Mouse (Mus musculus) MEL (cell line): ENCODE results near the gene Edf1. TPM values are rescaled to one million over a fixed set of nuclear protein-coding genes. Genes with fewer than 3 reads are reported as not detected.

Experiments used
- DNase-seq: peaks from one replicate; pipeline ENCODE4 v3.0.0; 2011; ENCODE audit warnings: low read depth, low spot score
- H3K27ac ChIP-seq: 2 replicates; pipeline ENCODE4 v1.5.1; 2012; ENCODE audit warnings: low read depth, mild to moderate bottlenecking, control low read depth, low read length, moderate library complexity; ENCODE audit not compliant: control insufficient read depth
- H3K27me3 ChIP-seq, 2 experiments: fragments of 150-350 bp in 1 of 2; sonication (generic) in 1 of 2; 2 replicates each; pipeline ENCODE4 v1.6.1; 2012; ENCODE audit warnings: low read length in 2 of 2, mild to moderate bottlenecking in 2 of 2, improper control_type of control experiment in 1 of 2, moderate library complexity in 1 of 2; ENCODE audit not compliant: insufficient read depth in 2 of 2, control insufficient read depth in 1 of 2
- H3K36me3 ChIP-seq, 2 experiments: 2 replicates each; pipeline ENCODE4 v1.6.1; 2012 to 2014; ENCODE audit warnings: low read length in 2 of 2, improper control_type of control experiment in 1 of 2, inconsistent platforms in 1 of 2, mild to moderate bottlenecking in 1 of 2; ENCODE audit not compliant: insufficient read depth in 2 of 2, control insufficient read depth in 1 of 2
- H3K4me1 ChIP-seq, 2 experiments: fragments of 150-350 bp in 1 of 2; sonication (generic) in 1 of 2; 2 replicates each; pipeline ENCODE4 v1.6.1; 2012; ENCODE audit warnings: low read length in 2 of 2, improper control_type of control experiment in 1 of 2, mild to moderate bottlenecking in 1 of 2; ENCODE audit not compliant: insufficient read depth in 2 of 2, control insufficient read depth in 1 of 2
- H3K4me3 ChIP-seq, 2 experiments: fragments of 150-350 bp in 1 of 2; sonication (generic) in 1 of 2; 2 replicates each; pipeline ENCODE4 v1.5.1; 2012; ENCODE audit warnings: low read depth in 2 of 2, low read length in 2 of 2, mild to moderate bottlenecking in 2 of 2, moderate library complexity in 2 of 2, control low read depth in 1 of 2, improper control_type of control experiment in 1 of 2; ENCODE audit not compliant: control insufficient read depth in 1 of 2, insufficient read depth in 1 of 2
- H3K79me2 ChIP-seq: 2 replicates; pipeline ENCODE4 v1.6.1; 2012; ENCODE audit warnings: mild to moderate bottlenecking, low read length, moderate library complexity; ENCODE audit not compliant: control insufficient read depth, poor library complexity, insufficient read depth
- H3K9ac ChIP-seq: 2 replicates; pipeline ENCODE4 v1.6.1; 2012; ENCODE audit warnings: low read depth, mild to moderate bottlenecking, control low read depth, low read length, moderate library complexity; ENCODE audit not compliant: control insufficient read depth, poor library complexity, severe bottlenecking
- H3K9me3 ChIP-seq: fragments of 150-350 bp; sonication (generic); replicated peaks from 2 replicates; pipeline ENCODE4 v1.6.1; 2012; ENCODE audit warnings: mild to moderate bottlenecking, low read length, improper control_type of control experiment, moderate library complexity; ENCODE audit not compliant: insufficient read depth
- BHLHE40 ChIP-seq: IDR thresholded peaks from 2 replicates; pipeline ENCODE4 v1.6.1; 2012; ENCODE audit warnings: low read depth, mild to moderate bottlenecking, inconsistent platforms, low read length, improper control_type of control experiment, borderline replicate concordance
- CHD2 ChIP-seq: IDR thresholded peaks from 2 replicates; pipeline ENCODE4 v1.6.1; 2011; ENCODE audit warnings: low read length, improper control_type of control experiment
- CTCF ChIP-seq, 3 experiments: IDR thresholded peaks in 2 of 3; conservative IDR thresholded peaks in 1 of 3; 2 replicates each; pipeline ENCODE4 v1.5.1; 2011 to 2012; ENCODE audit warnings: low read length in 3 of 3, low read depth in 2 of 3, mild to moderate bottlenecking in 2 of 3, improper control_type of control experiment in 1 of 3, inconsistent platforms in 1 of 3, mixed read lengths in 1 of 3, moderate library complexity in 1 of 3; ENCODE audit not compliant: control insufficient read depth in 1 of 3, insufficient read depth in 1 of 3, poor library complexity in 1 of 3, severe bottlenecking in 1 of 3
- E2F4 ChIP-seq: IDR thresholded peaks from 2 replicates; pipeline ENCODE4 v1.6.1; 2011; ENCODE audit warnings: low read depth, low read length, improper control_type of control experiment, borderline replicate concordance
- ELF1 ChIP-seq: IDR thresholded peaks from 2 replicates; pipeline ENCODE4 v1.6.1; 2014; ENCODE audit warnings: low read depth, mild to moderate bottlenecking, inconsistent platforms, low read length, improper control_type of control experiment, moderate library complexity
- EP300 ChIP-seq, 2 experiments: IDR thresholded peaks; 2 replicates each; pipeline ENCODE4 v1.6.1; 2011; ENCODE audit warnings: improper control_type of control experiment in 2 of 2, low read length in 2 of 2, low read depth in 1 of 2, mild to moderate bottlenecking in 1 of 2
- ETS1 ChIP-seq: IDR thresholded peaks from 2 replicates; pipeline ENCODE4 v1.6.1; 2012; ENCODE audit warnings: low read depth, mild to moderate bottlenecking, inconsistent platforms, low read length, improper control_type of control experiment, moderate library complexity
- GABPA ChIP-seq: IDR thresholded peaks from 2 replicates; pipeline ENCODE4 v1.6.1; 2012; ENCODE audit warnings: low read depth, mild to moderate bottlenecking, inconsistent platforms, low read length, improper control_type of control experiment, moderate library complexity
- GATA1 ChIP-seq: IDR thresholded peaks from 2 replicates; pipeline ENCODE4 v1.6.1; 2011; ENCODE audit warnings: low read depth, low read length, improper control_type of control experiment
- HCFC1 ChIP-seq: IDR thresholded peaks from 2 replicates; pipeline ENCODE4 v1.6.1; 2012; ENCODE audit warnings: low read depth, mild to moderate bottlenecking, inconsistent platforms, low read length, improper control_type of control experiment, moderate library complexity
- JUND ChIP-seq: IDR thresholded peaks from 2 replicates; pipeline ENCODE4 v1.6.1; 2011; ENCODE audit warnings: low read depth, mild to moderate bottlenecking, improper control_type of control experiment, low read length
- KAT2A ChIP-seq: conservative IDR thresholded peaks from 2 replicates; pipeline ENCODE4 v1.6.1; 2012; ENCODE audit warnings: low read depth, low read length, improper control_type of control experiment, inconsistent platforms
- MAX ChIP-seq: IDR thresholded peaks from 2 replicates; pipeline ENCODE4 v1.6.1; 2011; ENCODE audit warnings: low read length, improper control_type of control experiment
- MAZ ChIP-seq: IDR thresholded peaks from 2 replicates; pipeline ENCODE4 v1.6.1; 2012; ENCODE audit warnings: low read depth, mild to moderate bottlenecking, inconsistent platforms, low read length, improper control_type of control experiment
- MYB ChIP-seq: IDR thresholded peaks from 2 replicates; pipeline ENCODE4 v1.6.1; 2011; ENCODE audit warnings: mild to moderate bottlenecking, low read depth, low read length, improper control_type of control experiment
- POLR2A ChIP-seq, 2 experiments: IDR thresholded peaks; 2 replicates each; pipeline ENCODE4 v1.6.1; 2011 to 2012; ENCODE audit warnings: low read length in 2 of 2, mild to moderate bottlenecking in 2 of 2, control low read depth in 1 of 2, improper control_type of control experiment in 1 of 2, low read depth in 1 of 2, moderate library complexity in 1 of 2; ENCODE audit not compliant: control insufficient read depth in 1 of 2, insufficient read depth in 1 of 2, poor library complexity in 1 of 2
- POLR2AphosphoS2 ChIP-seq: IDR thresholded peaks from 2 replicates; pipeline ENCODE4 v1.6.1; 2011; ENCODE audit warnings: low read length, improper control_type of control experiment
- POLR2AphosphoS5 ChIP-seq: IDR thresholded peaks from 2 replicates; pipeline ENCODE4 v1.6.1; 2012; ENCODE audit warnings: low read depth, borderline replicate concordance, mild to moderate bottlenecking, inconsistent platforms, low read length, moderate library complexity, mixed read lengths
- RAD21 ChIP-seq: IDR thresholded peaks from 2 replicates; pipeline ENCODE4 v1.6.1; 2011; ENCODE audit warnings: mild to moderate bottlenecking, low read depth, low read length, improper control_type of control experiment
- RCOR1 ChIP-seq: IDR thresholded peaks from 2 replicates; pipeline ENCODE4 v1.6.1; 2012; ENCODE audit warnings: low read depth, mild to moderate bottlenecking, inconsistent platforms, low read length, improper control_type of control experiment
- SIN3A ChIP-seq: IDR thresholded peaks from 2 replicates; pipeline ENCODE4 v1.6.1; 2012; ENCODE audit warnings: low read length, improper control_type of control experiment, inconsistent platforms
- TAL1 ChIP-seq: IDR thresholded peaks from 2 replicates; pipeline ENCODE4 v1.6.1; 2012; ENCODE audit warnings: mild to moderate bottlenecking, inconsistent platforms, low read length, moderate library complexity, mixed read lengths
- TCF12 ChIP-seq: IDR thresholded peaks from 2 replicates; pipeline ENCODE4 v1.6.1; 2014; ENCODE audit warnings: low read depth, mild to moderate bottlenecking, inconsistent platforms, low read length, improper control_type of control experiment, moderate library complexity
- UBTF ChIP-seq: IDR thresholded peaks from 2 replicates; pipeline ENCODE4 v1.6.1; 2012; ENCODE audit warnings: low read depth, mild to moderate bottlenecking, inconsistent platforms, low read length, improper control_type of control experiment, moderate library complexity, borderline replicate concordance; ENCODE audit not compliant: insufficient read depth
- USF1 ChIP-seq: IDR thresholded peaks from 2 replicates; pipeline ENCODE4 v1.6.1; 2014; ENCODE audit warnings: low read depth, mild to moderate bottlenecking, inconsistent platforms, low read length, improper control_type of control experiment, moderate library complexity
- ZC3H11A ChIP-seq: IDR thresholded peaks from 2 replicates; pipeline ENCODE4 v1.6.1; 2012; ENCODE audit warnings: low read depth, mild to moderate bottlenecking, inconsistent platforms, low read length, improper control_type of control experiment
- ZKSCAN1 ChIP-seq: IDR thresholded peaks from 2 replicates; pipeline ENCODE4 v1.6.1; 2012; ENCODE audit warnings: low read depth, mild to moderate bottlenecking, inconsistent platforms, low read length, improper control_type of control experiment, moderate library complexity
- ZMIZ1 ChIP-seq: IDR thresholded peaks from 2 replicates; pipeline ENCODE4 v1.6.1; 2012; ENCODE audit warnings: low read depth, mild to moderate bottlenecking, inconsistent platforms, low read length, improper control_type of control experiment, moderate library complexity
- ZNF384 ChIP-seq: IDR thresholded peaks from 2 replicates; pipeline ENCODE4 v1.6.1; 2012; ENCODE audit warnings: low read depth, mild to moderate bottlenecking, inconsistent platforms, low read length, improper control_type of control experiment
- polyA plus RNA-seq, 2 experiments: library from polyadenylated mRNA; stranded (reverse) in 1 of 2; unstranded in 1 of 2; fragments of >175 nt in 1 of 2; fragments of >200 nt in 1 of 2; gene quantifications; 2 replicates each; pipeline versions ENCODE4 v1.2.1 to v1.2.4; 2012; ENCODE audit warnings: low replicate concordance in 2 of 2, low read depth in 1 of 2; ENCODE audit not compliant: insufficient read length in 2 of 2, insufficient read depth in 1 of 2, missing spikeins in 1 of 2
- total RNA-seq: library from RNA; depleted of rRNA; stranded (reverse); fragments of 300-350 nt; gene quantifications from 2 replicates; pipeline ENCODE4 v1.2.3, GENCODE M21; 2012

The Edf1 gene
- total and polyA plus RNA-seq, 3 experiments, result 142 to 318 TPM; not detected in 1

DNA sequence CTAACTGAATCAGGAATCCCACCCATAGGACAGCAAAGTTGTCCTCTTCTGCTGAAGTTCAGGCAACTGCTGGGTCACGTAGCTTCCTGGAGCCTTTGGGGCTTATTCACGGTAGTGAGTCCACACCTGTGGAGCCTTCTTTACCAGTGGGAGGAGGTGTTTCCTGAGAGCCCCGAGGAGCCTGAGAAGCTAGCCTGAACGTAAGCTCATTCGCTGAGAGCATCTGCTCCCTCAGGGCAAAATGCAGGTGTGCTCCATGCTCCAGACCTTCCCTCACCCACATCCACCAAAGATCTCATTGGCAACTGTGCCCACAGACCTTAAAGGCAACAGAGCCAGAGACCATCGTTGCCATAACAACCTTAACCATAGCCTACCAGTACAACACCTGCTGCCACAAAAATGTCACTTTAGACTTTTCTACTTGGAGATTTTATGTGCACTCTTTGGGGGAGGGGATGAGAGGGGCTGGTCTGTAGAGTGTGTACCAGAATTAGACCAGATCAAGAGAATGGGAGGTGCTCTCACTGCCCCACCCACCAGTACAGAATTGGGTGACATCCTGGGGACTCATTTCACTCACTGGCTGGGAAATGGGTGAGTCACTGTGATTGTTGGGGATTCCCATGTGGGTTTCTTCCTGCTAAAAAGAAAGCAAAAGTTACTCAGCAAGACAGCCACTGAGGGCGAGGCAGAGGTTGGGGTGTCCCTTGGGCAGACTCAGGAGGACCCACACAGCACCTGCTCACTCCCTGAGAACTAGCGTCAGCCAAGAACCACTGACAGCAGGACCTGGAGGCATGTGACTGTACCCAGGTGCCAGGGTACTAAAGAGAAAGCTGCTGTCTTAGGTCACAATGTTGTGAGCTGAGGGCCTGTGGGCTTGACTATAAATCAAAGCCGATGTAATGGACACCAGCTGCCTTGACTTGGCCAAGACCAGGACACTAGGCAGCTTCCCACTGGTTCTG lies 8.3 kb upstream of the Edf1 start:
- no peak for DNase-seq
- H3K27me3 ChIP-seq, result no peaks in the 10 kb centered on the region
- TF ChIP-seq ETS1 (no peak), GABPA (no peak), TAL1 (no peak), CTCF (IDR thresholded peaks at IDR 0.05 in 2 of 3, conservative IDR thresholded peaks at IDR 0.05 in 1 of 3; ENCODE audit: control insufficient read depth in 1 of 3, insufficient read depth in 1 of 3, low read depth in 2 of 3, low read length in 3 of 3, poor library complexity in 1 of 3, severe bottlenecking in 1 of 3) (no peak)
- H3K36me3 ChIP-seq, result peaks cover 0 to 9% of the 10 kb centered on the region in 2 experiments; a peak in 2 of 4 replicates
- peaks cover 22% of the 10 kb centered on the region for H3K79me2 ChIP-seq
- H3K4me3 ChIP-seq, result no peak overlapping the region
- no peak overlapping the region for H3K9ac ChIP-seq
- H3K9me3 ChIP-seq, result no peaks in the 10 kb centered on the region
- peaks cover 6 to 11% of the 10 kb centered on the region in 2 experiments for H3K4me1 ChIP-seq
- no peak overlapping the region for H3K27ac ChIP-seq

DNA sequence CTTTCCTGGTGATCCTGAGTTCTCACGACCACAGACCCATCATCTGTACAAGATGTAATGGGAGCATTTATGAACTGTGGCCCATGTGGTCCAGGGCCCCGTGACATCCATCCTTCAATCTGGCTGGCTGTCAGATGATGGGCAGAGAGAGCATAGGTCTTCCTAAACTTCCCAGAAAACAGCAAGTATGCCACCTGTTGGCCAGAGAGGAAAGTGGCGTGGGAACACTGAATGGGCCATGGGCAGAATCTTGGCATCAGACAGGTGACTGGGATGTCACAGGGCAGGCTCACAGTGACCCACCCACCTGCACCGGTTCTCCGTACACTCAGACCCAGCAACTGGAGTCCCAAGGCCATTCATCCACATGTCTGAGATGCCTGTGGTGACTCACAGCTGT lies 6.5 kb upstream of the Edf1 start:
- peaks cover 3 to 6% of the 10 kb centered on the region in 2 experiments for H3K4me1 ChIP-seq
- peak; percentile 54 for DNase-seq
- H3K9ac ChIP-seq, result no peak overlapping the region
- TF ChIP-seq MAZ, result no peak
- no peak for TF ChIP-seq E2F4
- no peak for TF ChIP-seq ELF1
- peak; percentile 58 to 73 (median 72) for TF ChIP-seq CTCF (IDR thresholded peaks at IDR 0.05 in 2 of 3, conservative IDR thresholded peaks at IDR 0.05 in 1 of 3; ENCODE audit: control insufficient read depth in 1 of 3, insufficient read depth in 1 of 3, low read depth in 2 of 3, low read length in 3 of 3, poor library complexity in 1 of 3, severe bottlenecking in 1 of 3)
- no peak for TF ChIP-seq ZMIZ1
- peak; percentile 17; the same call in 1 of the 2 replicates for TF ChIP-seq SIN3A
- no peak for TF ChIP-seq EP300 (IDR thresholded peaks at IDR 0.05; ENCODE audit: low read depth in 1 of 2, low read length in 2 of 2)
- TF ChIP-seq HCFC1, result 0 out of 2 replicates have a peak, but pooled peaks have one; percentile 19
- TF ChIP-seq TCF12, result no peak
- no peak for TF ChIP-seq POLR2AphosphoS5
- TF ChIP-seq GABPA, result no peak
- TF ChIP-seq ZC3H11A, result peak; percentile 41; the same call in 1 of the 2 replicates
- no peak for TF ChIP-seq CHD2
- TF ChIP-seq UBTF, result no peak
- peak; percentile 36; the same call in 1 of the 2 replicates for TF ChIP-seq RCOR1
- no peak for TF ChIP-seq GATA1
- no peak for TF ChIP-seq USF1
- no peak for TF ChIP-seq POLR2AphosphoS2
- TF ChIP-seq RAD21, result peak; percentile 50
- TF ChIP-seq JUND, result no peak
- no peak for TF ChIP-seq ZKSCAN1
- TF ChIP-seq MAX, result no peak
- no peak for TF ChIP-seq MYB
- no peak for TF ChIP-seq TAL1
- TF ChIP-seq ZNF384, result 0 out of 2 replicates have a peak, but pooled peaks have one; percentile 33
- no peak for TF ChIP-seq KAT2A
- TF ChIP-seq BHLHE40, result peak; percentile 16; the same call in 1 of the 2 replicates
- TF ChIP-seq POLR2A (IDR thresholded peaks at IDR 0.05; ENCODE audit: control insufficient read depth in 1 of 2, insufficient read depth in 1 of 2, low read depth in 1 of 2, low read length in 2 of 2, poor library complexity in 1 of 2), result no peak

More for the DNA sequence above, 6.5 kb upstream of the Edf1 start:
- H3K36me3 ChIP-seq, result peaks cover 0 to 6% of the 10 kb centered on the region in 2 experiments; a peak in 2 of 4 replicates
- H3K9me3 ChIP-seq, result no peaks in the 10 kb centered on the region
- peaks cover 5% of the 10 kb centered on the region for H3K79me2 ChIP-seq
- no peak overlapping the region for H3K4me3 ChIP-seq
- H3K27ac ChIP-seq, result no peak overlapping the region
- no peaks in the 10 kb centered on the region for H3K27me3 ChIP-seq
